Mouse (Mus musculus) urinary bladder, postnatal 25 days (tissue): ENCODE data around the gene Trim58.

ENCODE experiments used
- DNase-seq: peaks from one replicate; pipeline ENCODE4 v3.0.0; 2022; ENCODE audit warnings: low spot score

Gene Trim58

GRCm38 (mm10) chr11:58640272-58640867 is at the start of gene Trim58:
Gene Trim58 (plus strand): TSS chr11:58640465.
- DNase-seq = peak; percentile 8

- no peak for DNase-seq
Measured at GRCm38 (mm10) chr11:58594814-58595213, 45.5 kb upstream of the Trim58 start, which contains the start of gene Olfr324. Gene Olfr324 (plus strand): TSS chr11:58595114.

- DNase-seq = no peak
Measured at GRCm38 (mm10) chr11:58597837-58598236, 42.4 kb upstream of the Trim58 start.

- DNase-seq = no peak
Measured at GRCm38 (mm10) chr11:58602062-58602461, 38.2 kb upstream of the Trim58 start.

- DNase-seq = no peak
Measured at GRCm38 (mm10) chr11:58602800-58603560, 37.3 kb upstream of the Trim58 start.

GRCm38 (mm10) chr11:58604688-58605087 is 35.6 kb upstream of the Trim58 start:
- no peak for DNase-seq

- no peak for DNase-seq
Measured at GRCm38 (mm10) chr11:58605228-58605627, 35.0 kb upstream of the Trim58 start.

- no peak for DNase-seq
Measured at GRCm38 (mm10) chr11:58606177-58606919, 33.9 kb upstream of the Trim58 start.

GRCm38 (mm10) chr11:58607030-58607429 is 33.2 kb upstream of the Trim58 start:
- DNase-seq = no peak

- no peak for DNase-seq
Measured at GRCm38 (mm10) chr11:58613359-58613758, 26.9 kb upstream of the Trim58 start.

- DNase-seq = no peak
Measured at GRCm38 (mm10) chr11:58614526-58614925, 25.7 kb upstream of the Trim58 start.

- DNase-seq = no peak
Measured at GRCm38 (mm10) chr11:58615975-58616374, 24.3 kb upstream of the Trim58 start, which contains the start of gene 2210407C18Rik. Gene 2210407C18Rik (minus strand): TSS chr11:58616075.

GRCm38 (mm10) chr11:58618369-58618768 is 21.9 kb upstream of the Trim58 start:
- DNase-seq = no peak

GRCm38 (mm10) chr11:58618793-58619192 is 21.5 kb upstream of the Trim58 start:
- no peak for DNase-seq

GRCm38 (mm10) chr11:58626146-58626545 is 14.1 kb upstream of the Trim58 start:
- DNase-seq = no peak

- DNase-seq = no peak
Measured at GRCm38 (mm10) chr11:58630401-58630800, 9.9 kb upstream of the Trim58 start, which contains the start of gene Olfr323. Gene Olfr323 (minus strand): TSS chr11:58630501.

- no peak for DNase-seq
Measured at GRCm38 (mm10) chr11:58634878-58635277, 5.4 kb upstream of the Trim58 start.

- peak; percentile 35 for DNase-seq
Measured at GRCm38 (mm10) chr11:58636376-58636977, 3.8 kb upstream of the Trim58 start.

GRCm38 (mm10) chr11:58638176-58638701 is 2.0 kb upstream of the Trim58 start:
- peak; percentile 38 for DNase-seq

GRCm38 (mm10) chr11:58641057-58641456 is 792 bp downstream of the Trim58 start:
- DNase-seq = no peak

GRCm38 (mm10) chr11:58641638-58642358 is 1.5 kb downstream of the Trim58 start:
- no peak for DNase-seq
